Mouse (Mus musculus): ENCODE measurements around the gene Slc35e1. TPM values are rescaled to one million over a fixed set of nuclear protein-coding genes. Genes with fewer than 3 reads are reported as not detected.

Gene Slc35e1
- 17.3 and 19.8 TPM in 2 replicates for polyA plus RNA-seq (2015; fragmentation: Nextera tagmentation; extraction: Ambion mirVana)

GRCm38 (mm10) chr8:72491680-72492621 lies at the start of gene Slc35e1:
TSS of gene Slc35e1 (minus strand) at chr8:72492614.
- no peaks in the 10 kb centered on the region for H3K27me3 ChIP-seq (replicated peaks)
- H3K36me3 ChIP-seq: peaks cover 23% of the 10 kb centered on the region
- WGBS: under 1% methylated on average over 97 of the region's 98 CpGs
- peak within 1 kb of the TSS; percentile 79 for H3K4me3 ChIP-seq (replicated peaks)
- peak within 1 kb of the TSS; percentile 66 for H3K27ac ChIP-seq
- peaks cover 21% of the 10 kb centered on the region for H3K4me1 ChIP-seq (replicated peaks)
- H3K4me2 ChIP-seq (replicated peaks): peak within 1 kb of the TSS; percentile 86
- peak within 1 kb of the TSS; percentile 76 for H3K9ac ChIP-seq
- H3K9me3 ChIP-seq: no peaks in the 10 kb centered on the region
- ATAC-seq: peak; percentile 55

- no peak for ATAC-seq
- Histone ChIP-seq H3K9me3 (no peaks in the 10 kb centered on the region), H3K4me2 (replicated peaks) (no peak overlapping the region), H3K36me3 (0 out of 2 replicates have a peak, but pooled peaks cover 4% of the 10 kb centered on the region), H3K4me3 (replicated peaks) (no peak overlapping the region), H3K9ac (no peak overlapping the region), H3K4me1 (replicated peaks) (no peaks in the 10 kb centered on the region), H3K27me3 (replicated peaks) (no peaks in the 10 kb centered on the region), H3K27ac (no peak overlapping the region)
Observed at GRCm38 (mm10) chr8:72539234-72539633, 46.8 kb upstream of the Slc35e1 start.

- Histone ChIP-seq H3K4me1 (replicated peaks) (no peaks in the 10 kb centered on the region), H3K27ac (no peak overlapping the region), H3K27me3 (replicated peaks) (no peaks in the 10 kb centered on the region), H3K4me2 (replicated peaks) (no peak overlapping the region), H3K9ac (no peak overlapping the region), H3K36me3 (no peaks in the 10 kb centered on the region), H3K9me3 (no peaks in the 10 kb centered on the region), H3K4me3 (replicated peaks) (no peak overlapping the region)
- no peak for ATAC-seq
- 93% methylated on average over 3 of the region's 3 CpGs for WGBS
Observed at GRCm38 (mm10) chr8:72534888-72535287, 42.5 kb upstream of the Slc35e1 start.

GRCm38 (mm10) chr8:72532103-72532502 lies 39.7 kb upstream of the Slc35e1 start:
- 94% methylated on average over 1 of the region's 1 CpGs for WGBS
- Histone ChIP-seq H3K36me3 (no peaks in the 10 kb centered on the region), H3K9ac (no peak overlapping the region), H3K4me1 (replicated peaks) (no peaks in the 10 kb centered on the region), H3K4me3 (replicated peaks) (no peak overlapping the region), H3K9me3 (no peaks in the 10 kb centered on the region), H3K4me2 (replicated peaks) (no peak overlapping the region), H3K27me3 (replicated peaks) (no peaks in the 10 kb centered on the region), H3K27ac (no peak overlapping the region)
- ATAC-seq: no peak

GRCm38 (mm10) chr8:72521888-72522287 lies 29.5 kb upstream of the Slc35e1 start:
- H3K4me2 ChIP-seq (replicated peaks): no peak overlapping the region
- no peaks in the 10 kb centered on the region for H3K27me3 ChIP-seq (replicated peaks)
- no peak overlapping the region for H3K27ac ChIP-seq
- no peaks in the 10 kb centered on the region for H3K9me3 ChIP-seq
- H3K4me1 ChIP-seq (replicated peaks): 0 out of 2 replicates have a peak, but pooled peaks cover 4% of the 10 kb centered on the region
- no peak overlapping the region for H3K9ac ChIP-seq
- no peak for ATAC-seq
- no peaks in the 10 kb centered on the region for H3K36me3 ChIP-seq
- H3K4me3 ChIP-seq (replicated peaks): no peak overlapping the region

GRCm38 (mm10) chr8:72517421-72517988 lies 25.1 kb upstream of the Slc35e1 start:
- Histone ChIP-seq H3K27me3 (replicated peaks) (no peaks in the 10 kb centered on the region), H3K9ac (no peak overlapping the region), H3K4me1 (replicated peaks) (0 out of 2 replicates have a peak, but pooled peaks cover 4% of the 10 kb centered on the region), H3K9me3 (no peaks in the 10 kb centered on the region), H3K4me2 (replicated peaks) (no peak overlapping the region), H3K4me3 (replicated peaks) (no peak overlapping the region), H3K36me3 (no peaks in the 10 kb centered on the region), H3K27ac (no peak overlapping the region)
- WGBS: 65% methylated on average over 7 of the region's 7 CpGs
- peak; percentile 57 for ATAC-seq

- WGBS: 75% methylated on average over 1 of the region's 1 CpGs
- H3K4me1 ChIP-seq (replicated peaks): 0 out of 2 replicates have a peak, but pooled peaks cover 2% of the 10 kb centered on the region
- ATAC-seq: no peak
- no peaks in the 10 kb centered on the region for H3K27me3 ChIP-seq (replicated peaks)
- no peak overlapping the region for H3K4me3 ChIP-seq (replicated peaks)
- no peak overlapping the region for H3K9ac ChIP-seq
- H3K4me2 ChIP-seq (replicated peaks): no peak overlapping the region
- H3K36me3 ChIP-seq: no peaks in the 10 kb centered on the region
- H3K27ac ChIP-seq: no peak overlapping the region
- no peaks in the 10 kb centered on the region for H3K9me3 ChIP-seq
Observed at GRCm38 (mm10) chr8:72513158-72513557, 20.7 kb upstream of the Slc35e1 start.

GRCm38 (mm10) chr8:72512648-72513047 lies 20.2 kb upstream of the Slc35e1 start:
- H3K27me3 ChIP-seq (replicated peaks): no peaks in the 10 kb centered on the region
- no peak overlapping the region for H3K9ac ChIP-seq
- no peak overlapping the region for H3K27ac ChIP-seq
- H3K36me3 ChIP-seq: no peaks in the 10 kb centered on the region
- no peaks in the 10 kb centered on the region for H3K4me1 ChIP-seq (replicated peaks)
- H3K4me2 ChIP-seq (replicated peaks): no peak overlapping the region
- H3K4me3 ChIP-seq (replicated peaks): no peak overlapping the region
- no peaks in the 10 kb centered on the region for H3K9me3 ChIP-seq
- ATAC-seq: no peak
- 88% methylated on average over 1 of the region's 1 CpGs for WGBS

- H3K27me3 ChIP-seq (replicated peaks): no peaks in the 10 kb centered on the region
- H3K9me3 ChIP-seq: no peaks in the 10 kb centered on the region
- H3K9ac ChIP-seq: no peak overlapping the region
- no peak overlapping the region for H3K4me2 ChIP-seq (replicated peaks)
- no peak overlapping the region for H3K27ac ChIP-seq
- H3K4me1 ChIP-seq (replicated peaks): peaks cover 7% of the 10 kb centered on the region; the same call in 1 of the 2 replicates
- H3K4me3 ChIP-seq (replicated peaks): no peak overlapping the region
- WGBS: 65% methylated on average over 1 of the region's 1 CpGs
- H3K36me3 ChIP-seq: no peaks in the 10 kb centered on the region
- no peak for ATAC-seq
Observed at GRCm38 (mm10) chr8:72507505-72507904, 15.1 kb upstream of the Slc35e1 start.

GRCm38 (mm10) chr8:72504637-72505314 lies 12.4 kb upstream of the Slc35e1 start:
- Histone ChIP-seq H3K27me3 (replicated peaks) (no peaks in the 10 kb centered on the region), H3K4me1 (replicated peaks) (peaks cover 7% of the 10 kb centered on the region; the same call in 1 of the 2 replicates), H3K36me3 (no peaks in the 10 kb centered on the region), H3K4me3 (replicated peaks) (no peak overlapping the region), H3K4me2 (replicated peaks) (no peak overlapping the region), H3K27ac (no peak overlapping the region), H3K9ac (no peak overlapping the region), H3K9me3 (no peaks in the 10 kb centered on the region)
- ATAC-seq: no peak

GRCm38 (mm10) chr8:72504137-72504536 lies 11.7 kb upstream of the Slc35e1 start:
- Histone ChIP-seq H3K4me1 (replicated peaks) (peaks cover 7% of the 10 kb centered on the region; the same call in 1 of the 2 replicates), H3K4me2 (replicated peaks) (no peak overlapping the region), H3K4me3 (replicated peaks) (no peak overlapping the region), H3K9me3 (no peaks in the 10 kb centered on the region), H3K27me3 (replicated peaks) (no peaks in the 10 kb centered on the region), H3K27ac (no peak overlapping the region), H3K36me3 (no peaks in the 10 kb centered on the region), H3K9ac (no peak overlapping the region)
- ATAC-seq: no peak

- Histone ChIP-seq H3K27me3 (replicated peaks) (no peaks in the 10 kb centered on the region), H3K36me3 (peaks cover 17% of the 10 kb centered on the region), H3K27ac (no peak overlapping the region), H3K9me3 (no peaks in the 10 kb centered on the region), H3K4me3 (replicated peaks) (no peak overlapping the region), H3K4me1 (replicated peaks) (peaks cover 5% of the 10 kb centered on the region; the same call in 1 of the 2 replicates), H3K9ac (no peak overlapping the region), H3K4me2 (replicated peaks) (no peak overlapping the region)
- WGBS: 93% methylated on average over 1 of the region's 1 CpGs
- no peak for ATAC-seq
Observed at GRCm38 (mm10) chr8:72500521-72500931, 8.1 kb upstream of the Slc35e1 start.

All from intestine, embryonic 15.5 days (tissue).